Mouse (Mus musculus): Measurements from ENCODE around the gene Olfr370. TPM values are rescaled to one million over a fixed set of nuclear protein-coding genes. Genes with fewer than 3 reads are reported as not detected.
A peak's percentile ranks its signal among the peaks of the same experiment; 100 is the strongest.

Gene Olfr370
- total RNA-seq, 2 experiments from 2014 or later, result not detected

DNA sequence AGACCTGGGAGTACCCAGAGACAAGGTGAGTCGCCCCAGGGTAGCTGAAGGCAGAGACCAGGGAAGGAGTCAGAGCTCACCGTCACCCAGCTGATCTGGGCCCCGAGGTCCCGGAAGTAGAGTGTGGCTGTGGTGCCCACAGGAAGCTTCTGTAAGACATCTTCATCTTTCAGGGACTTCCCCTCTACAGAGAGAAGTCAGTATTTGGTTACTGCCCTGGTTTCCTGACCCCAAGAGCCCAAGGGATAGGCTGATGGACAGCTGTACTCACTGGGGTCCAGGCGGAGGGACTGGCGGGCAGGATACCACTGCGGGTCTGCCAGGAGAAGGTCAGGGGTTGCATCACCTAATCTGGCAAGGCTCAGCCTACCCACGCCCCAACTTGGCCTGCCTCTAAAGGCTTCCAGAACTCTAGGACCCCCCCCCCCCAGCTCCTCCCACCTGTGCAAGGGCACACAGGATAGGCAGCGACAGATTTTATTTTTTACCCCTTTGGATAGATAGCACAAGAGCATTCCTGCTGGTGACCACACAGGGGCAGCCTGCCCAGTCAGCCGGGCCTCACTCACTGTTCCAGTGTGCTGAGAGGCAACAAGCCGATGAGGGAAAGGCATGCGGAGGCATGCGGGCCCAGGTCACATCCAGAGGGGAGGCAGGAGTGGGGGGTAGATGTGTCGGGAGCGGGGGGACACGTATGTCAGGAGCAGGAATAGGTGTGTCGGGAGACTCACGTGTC lies 37.7 kb downstream of the Olfr370 start:
- DNase-seq (ENCODE audit: low spot score in 2 of 2), result no peak
- intact Hi-C loops (cut with DNase I), result no loop called here

DNA sequence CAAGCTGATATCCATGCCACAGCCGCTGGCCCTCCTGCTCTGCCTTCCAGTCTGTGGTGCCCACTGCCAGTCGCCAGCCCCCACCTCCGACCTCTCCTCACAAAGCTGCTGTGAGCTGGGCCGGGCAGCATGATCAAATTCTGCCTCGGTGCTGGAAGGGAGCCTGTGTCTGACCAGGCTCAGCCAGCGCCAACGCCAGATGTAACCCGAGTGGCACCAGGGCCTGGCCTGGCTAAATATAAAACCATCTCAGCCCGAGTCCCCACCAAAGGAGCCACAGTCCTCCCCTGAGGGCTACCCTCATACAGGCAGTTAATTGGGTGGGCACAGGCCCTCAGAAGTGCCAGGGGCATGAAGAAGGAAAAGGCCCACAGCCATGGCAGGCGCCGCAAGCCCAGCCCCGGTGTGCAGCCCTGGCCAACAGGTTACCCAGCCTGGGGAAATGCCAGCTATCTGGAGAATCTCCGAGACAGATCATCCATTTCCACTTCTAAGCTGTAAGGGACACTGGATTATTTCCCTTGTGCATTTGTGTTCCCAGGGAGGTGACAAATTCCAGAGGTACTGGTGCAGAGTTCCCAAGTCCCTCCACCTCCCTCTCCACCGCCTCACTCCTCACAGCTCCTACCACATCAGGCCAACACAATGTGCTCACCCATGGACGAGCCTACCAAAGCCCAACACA lies 39.2 kb downstream of the Olfr370 start:
- intact Hi-C loops (cut with DNase I), result no loop called here

DNA sequence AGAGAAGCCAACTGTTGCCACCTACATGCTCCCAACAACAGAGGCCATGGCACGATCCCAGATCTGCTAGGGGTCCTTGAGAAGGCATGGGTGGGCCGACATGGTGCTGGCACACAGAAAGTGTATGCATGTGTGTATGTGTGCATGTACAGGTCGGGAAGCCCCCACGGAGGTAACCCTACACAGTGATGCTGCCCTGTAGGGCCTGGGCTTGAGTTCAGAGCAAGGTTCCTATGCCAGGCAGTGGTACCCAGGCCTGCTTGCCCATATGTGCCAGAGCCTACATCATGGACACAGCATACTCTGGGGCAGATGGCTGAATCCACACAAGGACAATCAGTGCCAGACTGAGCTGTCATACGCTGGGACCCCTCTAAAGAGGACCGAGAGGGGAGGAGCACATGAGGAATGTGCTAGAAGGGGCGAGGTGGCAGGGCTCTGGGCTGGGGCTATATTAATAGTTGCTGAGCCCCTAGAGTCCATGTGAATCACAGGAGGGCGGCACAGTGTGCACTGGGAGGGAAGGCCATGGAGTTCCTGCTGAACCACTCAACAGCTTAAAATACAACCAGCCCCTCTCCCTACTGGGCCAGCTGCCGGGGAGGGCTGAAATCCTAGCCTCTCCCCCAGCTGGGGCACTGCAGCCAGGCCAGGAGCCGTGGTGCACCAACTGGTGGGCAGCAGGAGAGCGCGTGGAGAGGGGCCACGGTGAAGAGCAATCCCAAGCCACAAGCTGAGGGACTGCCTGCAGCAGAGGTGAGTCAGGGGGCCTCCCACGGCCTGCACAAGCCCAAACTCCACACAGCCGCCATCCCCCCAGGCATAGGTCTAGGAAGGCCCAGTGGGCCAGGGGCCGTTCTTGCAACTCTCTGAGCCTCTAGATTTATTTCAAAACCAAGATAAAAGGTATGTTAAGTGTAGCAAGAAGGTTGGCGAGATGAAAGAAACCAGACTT lies 40.3 kb downstream of the Olfr370 start:
- DNase-seq (ENCODE audit: low spot score in 2 of 2), result peak in 1 of 2 experiments; percentile 6
- intact Hi-C loops (cut with DNase I), result no loop called here

More for the DNA sequence above, 39.2 kb downstream of the Olfr370 start:
- no peak for DNase-seq (ENCODE audit: low spot score in 2 of 2)

DNA sequence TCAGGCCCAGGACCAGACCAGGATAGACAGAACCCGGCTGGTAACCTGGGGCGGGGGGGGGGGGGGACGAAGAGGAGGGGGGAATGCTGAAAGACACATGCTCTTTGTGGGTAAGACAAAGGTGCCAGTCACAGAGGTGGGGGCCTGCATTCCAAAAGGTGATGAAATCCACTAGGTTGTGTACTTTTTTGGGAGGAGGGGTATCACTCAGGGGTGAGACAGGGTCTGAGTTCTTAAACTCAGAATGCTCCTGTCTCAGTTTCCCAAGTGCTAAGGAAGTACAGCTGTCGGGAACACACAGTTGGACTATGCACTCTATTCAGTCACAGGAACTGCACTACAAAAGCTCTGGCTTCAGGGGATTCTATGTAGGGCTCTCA lies 40.9 kb downstream of the Olfr370 start:
- DNase-seq (ENCODE audit: low spot score in 2 of 2), result no peak
- intact Hi-C loops (cut with DNase I), result no loop called here

DNA sequence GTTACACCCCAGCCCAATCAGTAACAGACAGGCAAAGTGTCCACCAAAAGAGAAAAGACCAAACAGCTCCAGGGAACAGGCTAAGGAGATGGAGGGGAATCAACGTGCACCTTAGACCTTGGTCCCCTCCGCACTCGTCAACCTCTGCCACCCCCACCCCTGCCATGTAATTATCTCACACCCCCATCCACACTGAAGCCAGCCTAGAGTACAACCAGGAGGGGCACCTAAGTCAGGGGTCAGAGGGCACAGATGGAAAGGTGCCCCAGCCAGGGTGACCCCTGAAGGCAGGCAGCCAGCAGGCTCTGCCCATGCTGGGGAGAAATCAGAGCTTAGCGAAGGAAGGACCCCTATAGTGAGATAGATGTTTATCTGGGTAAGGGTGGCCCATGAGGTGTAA lies 41.3 kb downstream of the Olfr370 start:
- DNase-seq (ENCODE audit: low spot score in 2 of 2), result peak in 1 of 2 experiments; percentile 3
- intact Hi-C loops (cut with DNase I), result no loop called here

DNA sequence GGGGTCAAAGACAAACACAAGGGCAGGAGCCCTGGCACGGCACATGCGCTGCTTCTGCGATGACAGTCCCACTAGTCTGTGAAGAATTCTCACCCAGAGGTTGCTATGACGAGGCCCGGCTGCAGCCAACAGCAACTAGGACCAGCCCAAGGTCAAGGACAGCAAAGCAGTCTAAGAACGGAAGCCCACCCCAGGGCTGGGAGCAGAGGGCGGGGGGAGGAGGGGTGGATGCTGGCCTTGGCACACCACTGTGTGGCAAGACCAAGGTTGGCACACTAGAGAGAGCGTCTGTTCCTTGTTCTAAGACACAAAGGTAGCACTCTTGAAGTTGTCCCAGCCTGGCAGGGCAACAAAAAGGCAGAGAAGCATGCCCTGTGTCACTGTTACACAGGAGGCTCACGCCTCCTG lies 41.8 kb downstream of the Olfr370 start:
- DNase-seq (ENCODE audit: low spot score in 2 of 2), result peak in 1 of 2 experiments; percentile 4
- intact Hi-C loops (cut with DNase I), result no loop called here

DNA sequence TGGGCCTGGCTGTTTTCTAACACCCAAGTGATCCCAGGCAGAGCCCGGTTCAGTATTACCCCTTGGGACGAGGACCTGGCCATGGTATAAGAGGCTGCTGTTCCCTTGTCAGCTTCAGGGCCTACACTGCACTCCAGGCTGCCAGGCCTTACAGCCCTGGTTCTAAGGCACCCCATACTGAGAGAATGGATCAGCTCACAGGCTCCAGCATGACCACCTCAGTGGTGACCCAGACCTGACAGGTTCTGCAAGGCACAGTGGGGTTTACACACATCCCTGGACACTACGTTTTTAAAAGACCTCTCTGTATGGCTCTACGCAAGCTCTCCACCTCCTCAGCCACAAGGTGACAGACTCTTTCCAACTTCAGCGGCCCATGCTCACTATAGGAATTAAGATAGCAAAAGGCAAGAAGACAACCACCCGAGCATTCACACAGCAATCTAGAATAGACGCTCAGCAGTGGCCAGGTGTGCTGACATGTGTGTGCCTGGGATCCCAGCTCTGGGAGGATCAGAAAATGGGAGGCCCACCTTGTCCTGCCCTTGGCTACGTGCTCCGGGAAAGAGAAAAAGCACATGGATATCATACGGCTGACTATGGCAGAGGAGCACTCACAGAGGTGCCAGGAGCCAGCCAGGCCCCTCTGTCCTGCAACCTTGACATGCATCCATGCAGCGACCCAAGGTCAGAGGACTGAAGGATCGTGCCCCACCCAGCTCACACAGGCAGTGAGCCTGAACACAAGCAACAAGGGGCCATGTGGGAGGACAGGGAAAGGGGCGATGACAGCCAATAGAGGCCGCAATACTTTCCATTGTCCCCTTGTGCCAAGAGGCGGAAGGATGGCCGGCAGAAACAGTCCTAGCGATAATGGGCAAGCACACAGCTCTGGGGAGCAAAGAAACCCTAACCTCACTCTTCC lies 42.8 kb downstream of the Olfr370 start:
- DNase-seq (ENCODE audit: low spot score in 2 of 2), result peak in 1 of 2 experiments; percentile 4
- intact Hi-C loops (cut with DNase I), result no loop called here

DNA sequence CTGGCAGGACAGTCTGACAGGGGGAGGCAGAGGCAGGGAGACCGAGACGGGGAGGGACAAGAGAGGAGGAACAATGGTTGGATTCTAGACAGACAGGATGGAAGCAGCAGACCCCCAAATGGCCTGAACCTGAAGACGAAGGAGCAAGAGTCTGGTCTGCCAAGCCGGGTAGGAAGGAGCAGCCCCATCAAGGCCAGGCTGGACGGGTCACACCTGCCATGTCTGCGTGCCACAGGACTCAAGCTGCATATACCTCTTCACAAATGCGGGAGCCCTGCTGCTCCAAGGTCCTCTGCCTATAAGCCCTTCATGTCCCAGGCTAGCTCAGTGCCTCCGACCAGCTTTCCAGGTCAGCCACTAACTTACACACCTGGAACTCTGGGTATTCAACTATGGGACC lies 44.1 kb downstream of the Olfr370 start:
- no peak for DNase-seq (ENCODE audit: low spot score in 2 of 2)
- intact Hi-C loops (cut with DNase I), result no loop called here

DNA sequence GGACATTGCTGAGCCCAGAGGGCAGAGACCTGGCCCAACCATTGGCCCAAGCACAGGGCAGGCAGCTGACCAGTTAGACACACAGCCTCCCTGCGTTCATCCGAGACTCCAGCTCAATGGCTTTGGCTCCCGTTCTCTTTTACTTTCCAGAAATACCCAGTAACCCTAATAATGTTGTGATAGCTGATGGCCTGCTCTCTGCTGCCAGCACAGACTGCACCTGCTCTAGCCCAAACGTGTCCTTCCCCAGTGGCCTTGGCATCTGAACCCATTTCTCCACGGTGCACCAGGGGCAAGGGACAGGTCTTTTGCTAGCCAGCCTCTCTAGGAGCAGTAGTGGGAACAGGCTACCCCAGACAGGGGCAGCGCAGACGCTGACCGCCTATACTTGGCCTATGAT lies 45.2 kb downstream of the Olfr370 start:
- intact Hi-C loops (cut with DNase I), result no loop called here
- DNase-seq (ENCODE audit: low spot score in 2 of 2), result no peak

DNA sequence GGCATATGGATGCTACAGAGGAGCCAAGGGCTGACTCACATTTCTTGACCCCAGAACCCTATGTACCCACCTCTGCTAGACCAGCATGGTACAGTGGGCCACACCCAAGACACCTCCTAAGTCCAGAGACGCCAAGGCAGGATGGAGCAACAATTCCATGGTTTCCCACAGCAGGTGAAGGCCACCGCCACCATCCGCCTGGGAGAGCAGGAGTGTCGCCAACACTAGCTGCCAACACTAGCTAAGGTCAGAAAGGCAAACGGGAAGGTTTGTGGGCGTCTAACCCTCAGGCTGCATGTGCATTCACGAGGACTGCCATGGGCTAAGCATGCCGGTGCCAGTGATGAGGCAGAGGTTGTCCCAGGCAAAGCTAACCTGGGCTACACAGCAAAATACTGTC lies 46.6 kb downstream of the Olfr370 start:
- DNase-seq (ENCODE audit: low spot score in 2 of 2), result no peak

DNA sequence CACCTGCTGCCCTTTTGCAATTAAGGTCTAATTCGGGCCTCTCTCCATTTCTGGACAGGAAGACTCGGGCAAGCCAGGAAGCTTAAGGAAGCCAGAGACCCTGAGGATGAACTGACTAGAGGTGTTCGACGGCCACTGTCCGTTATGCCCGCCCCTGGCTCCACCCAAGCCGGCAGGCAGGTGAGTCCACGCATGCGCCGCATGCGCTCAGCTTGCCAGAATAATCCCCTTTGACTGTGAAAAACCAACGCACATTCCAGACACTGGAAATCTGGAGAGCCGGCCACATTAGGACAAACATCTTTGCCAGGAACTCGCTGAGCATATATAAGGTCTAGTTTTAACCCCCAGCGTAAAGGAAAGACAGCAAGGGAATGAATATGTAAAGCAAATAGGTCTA lies 47.7 kb downstream of the Olfr370 start:
- intact Hi-C loops (cut with DNase I), result no loop called here
- DNase-seq (ENCODE audit: low spot score in 2 of 2), result no peak

More for the DNA sequence above, 46.6 kb downstream of the Olfr370 start:
- intact Hi-C loops (cut with DNase I), result no loop called here

DNA sequence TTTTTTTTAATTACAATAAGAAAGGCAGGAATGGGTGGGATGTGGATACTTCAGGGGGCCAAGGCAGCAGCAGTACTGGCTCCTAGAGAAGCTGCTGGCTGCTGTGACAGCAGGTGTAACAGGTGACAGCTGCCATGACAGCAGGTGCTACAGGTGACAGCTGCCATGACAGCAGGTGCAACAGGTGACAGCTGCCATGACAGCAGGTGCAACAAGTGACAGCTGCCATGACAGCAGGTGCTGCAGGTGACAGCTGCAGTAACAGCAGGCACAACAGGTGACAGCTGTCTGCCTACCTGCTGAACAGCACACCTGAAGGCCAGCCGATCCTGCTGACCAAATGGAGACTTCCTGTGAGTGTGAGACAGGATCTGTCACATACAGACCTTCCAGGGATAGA lies 49.2 kb downstream of the Olfr370 start:
- intact Hi-C loops (cut with DNase I), result no loop called here

DNA sequence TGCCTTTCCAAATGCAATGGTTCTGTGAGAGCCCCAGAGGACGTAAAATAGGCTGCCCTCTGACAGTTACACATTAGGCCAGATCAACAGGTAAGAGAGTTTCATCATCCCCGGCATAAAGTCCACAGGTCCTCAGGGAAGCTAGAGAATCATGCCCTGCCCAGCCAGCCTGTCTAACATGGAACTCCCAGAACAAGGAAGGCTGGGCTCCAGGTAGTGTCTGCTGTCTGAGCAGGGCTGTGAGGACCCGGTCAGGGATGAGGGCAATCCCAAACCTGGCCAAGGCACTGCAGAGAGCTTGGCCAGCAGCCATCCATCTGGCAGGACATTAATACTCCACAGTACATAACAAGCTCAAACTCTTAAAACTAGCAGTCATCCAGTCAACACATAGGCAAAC lies 49.8 kb downstream of the Olfr370 start:
- intact Hi-C loops (cut with DNase I), result no loop called here
- peak in 1 of 2 experiments; percentile 3 for DNase-seq (ENCODE audit: low spot score in 2 of 2)

More for the DNA sequence above, 49.2 kb downstream of the Olfr370 start:
- DNase-seq (ENCODE audit: low spot score in 2 of 2), result no peak

DNA sequence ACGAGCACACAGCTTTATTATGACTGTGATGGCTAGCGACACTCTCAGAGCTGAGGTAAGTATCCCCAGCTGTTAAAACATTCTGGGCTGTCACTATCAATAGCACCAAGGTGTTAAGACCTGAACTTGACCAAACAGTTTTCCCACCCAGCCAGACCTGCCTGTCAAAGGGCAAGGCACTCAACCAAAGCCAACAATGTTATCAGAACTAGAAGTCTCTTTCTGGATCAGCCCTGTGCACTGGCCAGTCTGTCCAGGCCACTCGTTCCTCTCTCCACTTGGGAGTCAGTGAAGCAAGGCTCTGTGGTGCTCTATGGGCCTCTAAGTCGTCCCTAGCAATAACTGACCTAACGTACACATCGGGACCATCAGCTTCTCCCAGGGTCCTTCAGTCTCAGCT lies 52.1 kb downstream of the Olfr370 start:
- intact Hi-C loops (cut with DNase I), result no loop called here
- DNase-seq (ENCODE audit: low spot score in 2 of 2), result no peak

DNA sequence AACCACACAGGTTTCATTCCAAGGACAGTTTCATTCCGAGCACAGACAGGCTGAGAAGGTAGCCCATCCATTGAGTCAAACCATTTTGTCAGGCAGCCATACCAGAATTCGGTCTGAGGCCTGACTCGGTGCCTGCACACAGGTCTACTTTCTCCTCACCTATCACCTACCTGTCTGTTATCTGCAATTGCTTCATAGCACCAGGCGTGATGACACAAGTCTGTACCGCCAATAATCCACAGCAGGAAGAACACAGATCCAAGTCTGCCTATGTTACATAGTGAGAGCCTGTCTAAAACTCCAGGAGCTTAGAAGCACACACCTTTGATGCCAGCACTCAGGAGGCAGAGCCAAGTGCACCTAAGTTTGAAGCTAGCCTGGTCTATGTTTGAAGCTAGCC lies 53.3 kb downstream of the Olfr370 start:
- no peak for DNase-seq (ENCODE audit: low spot score in 2 of 2)
- intact Hi-C loops (cut with DNase I), result no loop called here

DNA sequence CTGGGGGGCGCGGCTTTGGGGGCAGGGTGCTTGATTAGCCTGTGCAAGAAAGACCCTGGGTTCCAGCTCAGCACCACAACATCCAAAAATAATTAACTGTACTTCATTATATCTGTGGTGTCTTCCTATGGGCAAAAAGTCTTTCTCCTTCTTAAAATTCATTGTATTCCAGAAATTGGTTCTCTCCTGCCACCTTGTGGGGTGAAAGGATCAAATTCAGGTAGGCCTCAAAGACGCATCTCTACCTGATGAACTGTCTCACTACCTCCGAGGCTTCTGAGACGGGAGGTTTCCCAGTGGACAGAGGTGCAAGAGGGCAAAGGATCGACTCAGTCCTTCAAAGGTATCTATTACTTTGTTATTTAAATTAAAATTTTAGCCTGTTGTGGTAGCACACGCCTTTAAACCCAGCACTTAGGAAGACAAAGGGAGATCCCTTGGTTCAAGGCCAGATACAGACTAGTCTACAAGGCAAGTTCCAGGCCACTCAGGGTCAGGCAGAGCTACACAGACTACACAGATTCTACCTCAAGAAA lies 55.0 kb downstream of the Olfr370 start:
- intact Hi-C loops (cut with DNase I), result no loop called here

DNA sequence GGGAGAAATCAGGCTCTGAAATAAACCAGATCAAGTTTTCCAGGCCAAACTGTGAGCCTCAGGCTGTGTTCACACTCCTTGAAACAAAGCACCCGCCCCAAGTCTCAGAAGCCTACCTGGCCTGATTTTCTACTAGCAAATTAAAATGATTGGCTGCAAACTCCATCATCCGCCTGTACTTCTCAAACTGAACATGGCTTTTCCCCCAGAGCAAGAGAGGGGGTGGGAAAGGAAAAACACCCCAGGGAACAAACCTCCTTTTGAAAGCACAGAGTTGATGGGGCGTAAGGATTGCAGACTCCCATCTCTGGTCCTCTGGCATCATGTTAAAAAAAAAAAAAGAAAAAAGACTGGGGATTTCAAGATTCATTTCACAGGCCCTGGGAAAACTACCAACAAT lies 57.1 kb downstream of the Olfr370 start:
- intact Hi-C loops (cut with DNase I), result no loop called here

More for the DNA sequence above, 55.0 kb downstream of the Olfr370 start:
- no peak for DNase-seq (ENCODE audit: low spot score in 2 of 2)

DNA sequence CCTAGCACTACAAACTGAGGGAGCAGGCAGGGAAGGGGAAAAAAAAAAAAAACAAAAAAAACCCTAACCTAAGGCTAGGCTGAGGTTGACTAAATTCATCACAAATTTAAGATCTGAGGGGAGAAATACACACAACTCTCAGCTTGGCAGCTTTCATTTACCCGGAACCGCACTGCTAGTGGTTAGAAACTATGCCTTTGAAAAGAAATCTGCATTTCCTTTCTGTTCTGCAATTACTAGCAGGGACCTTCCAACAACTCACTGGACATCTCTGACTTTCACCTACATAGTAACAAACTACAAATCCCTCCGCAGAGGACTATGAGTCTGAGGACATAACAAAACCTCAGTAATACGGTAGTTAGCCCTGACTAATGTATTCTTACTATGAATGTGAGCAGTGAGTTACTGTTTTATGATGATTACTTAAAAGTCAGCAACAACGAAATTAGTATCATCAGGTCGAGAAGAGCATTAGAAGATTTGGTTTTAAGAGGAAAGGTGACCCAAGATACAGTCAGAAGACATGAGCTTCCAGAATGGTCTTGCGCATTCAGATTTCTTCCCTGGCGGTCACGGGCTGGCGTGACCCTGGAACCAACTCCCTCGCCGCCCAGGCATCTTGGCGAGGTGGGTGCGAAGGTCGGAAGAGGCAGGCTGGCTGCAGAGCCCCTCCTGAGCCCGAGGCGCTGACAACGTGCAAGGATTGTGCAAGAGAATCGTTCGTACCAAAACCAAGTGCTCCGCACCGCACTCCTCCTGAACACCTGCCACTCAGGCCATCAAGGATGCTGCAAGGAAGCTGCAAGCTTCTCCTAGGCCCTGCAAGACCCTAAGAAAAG lies 58.0 kb downstream of the Olfr370 start:
- no peak for DNase-seq (ENCODE audit: low spot score in 2 of 2)
- intact Hi-C loops (cut with DNase I), result no loop called here

More for the DNA sequence above, 57.1 kb downstream of the Olfr370 start:
- no peak for DNase-seq (ENCODE audit: low spot score in 2 of 2)

All from left cerebral cortex, postnatal 36 days (tissue).